Mouse (Mus musculus): Measurements from ENCODE around the gene Nfyc. TPM values are rescaled to one million over a fixed set of nuclear protein-coding genes. Genes with fewer than 3 reads are reported as not detected.

Nfyc gene
- polyA plus RNA-seq, 1 experiment, result 44.3 TPM

- Histone ChIP-seq H3ac (ENCODE audit: control insufficient read depth, insufficient read length) (no peak overlapping the region), H3K36me3 (ENCODE audit: control insufficient read depth, insufficient read depth) (no peaks in the 10 kb centered on the region), H3K4me3 (peak overlapping the region; percentile 17), H3K4me2 (ENCODE audit: low read depth) (peak overlapping the region; percentile 95), H3K79me2 (ENCODE audit: control insufficient read depth, insufficient read depth) (no peaks in the 10 kb centered on the region), H3K27me3 (ENCODE audit: control insufficient read depth, insufficient read depth, insufficient read length) (no peaks in the 10 kb centered on the region)
- TF ChIP-seq CEBPB (IDR thresholded peaks at IDR 0.05; ENCODE audit: insufficient read depth, poor library complexity, severe bottlenecking) (no peak), MAX (IDR thresholded peaks at IDR 0.05; ENCODE audit: low read depth) (no peak), MYOG (IDR thresholded peaks at IDR 0.05; ENCODE audit: control insufficient read depth in 1 of 3, insufficient read depth in 1 of 3, insufficient read length in 2 of 3, low read depth in 2 of 3) (no peak), USF1 (IDR thresholded peaks at IDR 0.05; ENCODE audit: low read depth) (no peak), REST (IDR thresholded peaks at IDR 0.05; ENCODE audit: insufficient read depth, insufficient read length) (no peak), TCF12 (IDR thresholded peaks at IDR 0.05; ENCODE audit: insufficient read depth, poor library complexity, severe bottlenecking) (no peak), E2F4 (IDR thresholded peaks at IDR 0.05; ENCODE audit: insufficient read depth) (no peak), MYOD1 (IDR thresholded peaks at IDR 0.05; ENCODE audit: control insufficient read depth in 1 of 3, insufficient read length in 2 of 3, low read depth in 2 of 3) (no peak), TCF3 (IDR thresholded peaks at IDR 0.05; ENCODE audit: insufficient read length, low read depth) (no peak)
Observed at GRCm38 (mm10) chr4:120730574-120730973, 100.8 kb downstream of the Nfyc start.

GRCm38 (mm10) chr4:120730146-120730545 is 101.2 kb downstream of the Nfyc start:
- H3ac ChIP-seq (ENCODE audit: control insufficient read depth, insufficient read length), result no peak overlapping the region
- no peaks in the 10 kb centered on the region for H3K36me3 ChIP-seq (ENCODE audit: control insufficient read depth, insufficient read depth)
- no peak for TF ChIP-seq TCF3 (IDR thresholded peaks at IDR 0.05; ENCODE audit: insufficient read length, low read depth)
- no peak for TF ChIP-seq CEBPB (IDR thresholded peaks at IDR 0.05; ENCODE audit: insufficient read depth, poor library complexity, severe bottlenecking)
- no peak for TF ChIP-seq REST (IDR thresholded peaks at IDR 0.05; ENCODE audit: insufficient read depth, insufficient read length)
- no peak for TF ChIP-seq MYOD1 (IDR thresholded peaks at IDR 0.05; ENCODE audit: control insufficient read depth in 1 of 3, insufficient read length in 2 of 3, low read depth in 2 of 3)
- TF ChIP-seq USF1 (IDR thresholded peaks at IDR 0.05; ENCODE audit: low read depth), result no peak
- no peak for TF ChIP-seq MAX (IDR thresholded peaks at IDR 0.05; ENCODE audit: low read depth)
- no peak for TF ChIP-seq SRF (IDR thresholded peaks at IDR 0.05; ENCODE audit: control insufficient read depth, insufficient read length, low read depth)
- no peak for TF ChIP-seq POLR2AphosphoS2 (IDR thresholded peaks at IDR 0.05; ENCODE audit: insufficient read length, low read depth)
- TF ChIP-seq MYOG (IDR thresholded peaks at IDR 0.05; ENCODE audit: control insufficient read depth in 1 of 3, insufficient read depth in 1 of 3, insufficient read length in 2 of 3, low read depth in 2 of 3), result no peak
- TF ChIP-seq POLR2A (IDR thresholded peaks at IDR 0.05; ENCODE audit: insufficient read length, low read depth), result no peak
- no peak for TF ChIP-seq TCF12 (IDR thresholded peaks at IDR 0.05; ENCODE audit: insufficient read depth, poor library complexity, severe bottlenecking)
- no peak for TF ChIP-seq E2F4 (IDR thresholded peaks at IDR 0.05; ENCODE audit: insufficient read depth)
- no peaks in the 10 kb centered on the region for H3K27me3 ChIP-seq (ENCODE audit: control insufficient read depth, insufficient read depth, insufficient read length)
- H3K4me2 ChIP-seq (ENCODE audit: low read depth), result no peak overlapping the region
- H3K4me3 ChIP-seq, result no peak overlapping the region
- no peaks in the 10 kb centered on the region for H3K79me2 ChIP-seq (ENCODE audit: control insufficient read depth, insufficient read depth)

GRCm38 (mm10) chr4:120729441-120729840 is 101.9 kb downstream of the Nfyc start:
- Histone ChIP-seq H3K79me2 (ENCODE audit: control insufficient read depth, insufficient read depth) (no peaks in the 10 kb centered on the region), H3K27me3 (ENCODE audit: control insufficient read depth, insufficient read depth, insufficient read length) (no peaks in the 10 kb centered on the region), H3K36me3 (ENCODE audit: control insufficient read depth, insufficient read depth) (no peaks in the 10 kb centered on the region), H3ac (ENCODE audit: control insufficient read depth, insufficient read length) (no peak overlapping the region), H3K4me3 (no peak overlapping the region), H3K4me2 (ENCODE audit: low read depth) (no peak overlapping the region)
- TF ChIP-seq E2F4 (IDR thresholded peaks at IDR 0.05; ENCODE audit: insufficient read depth), result no peak
- no peak for TF ChIP-seq POLR2AphosphoS2 (IDR thresholded peaks at IDR 0.05; ENCODE audit: insufficient read length, low read depth)
- TF ChIP-seq TCF12 (IDR thresholded peaks at IDR 0.05; ENCODE audit: insufficient read depth, poor library complexity, severe bottlenecking), result no peak
- TF ChIP-seq MAX (IDR thresholded peaks at IDR 0.05; ENCODE audit: low read depth), result no peak
- TF ChIP-seq CEBPB (IDR thresholded peaks at IDR 0.05; ENCODE audit: insufficient read depth, poor library complexity, severe bottlenecking), result no peak
- TF ChIP-seq USF1 (IDR thresholded peaks at IDR 0.05; ENCODE audit: low read depth), result no peak
- no peak for TF ChIP-seq REST (IDR thresholded peaks at IDR 0.05; ENCODE audit: insufficient read depth, insufficient read length)
- TF ChIP-seq MYOD1 (IDR thresholded peaks at IDR 0.05; ENCODE audit: control insufficient read depth in 1 of 3, insufficient read length in 2 of 3, low read depth in 2 of 3), result no peak
- no peak for TF ChIP-seq TCF3 (IDR thresholded peaks at IDR 0.05; ENCODE audit: insufficient read length, low read depth)

GRCm38 (mm10) chr4:120727842-120728241 is 103.5 kb downstream of the Nfyc start:
- Histone ChIP-seq H3K4me2 (ENCODE audit: low read depth) (no peak overlapping the region), H3K4me3 (no peak overlapping the region), H3ac (ENCODE audit: control insufficient read depth, insufficient read length) (no peak overlapping the region), H3K27me3 (ENCODE audit: control insufficient read depth, insufficient read depth, insufficient read length) (no peaks in the 10 kb centered on the region), H3K79me2 (ENCODE audit: control insufficient read depth, insufficient read depth) (no peaks in the 10 kb centered on the region), H3K36me3 (ENCODE audit: control insufficient read depth, insufficient read depth) (no peaks in the 10 kb centered on the region)
- TF ChIP-seq TCF3 (IDR thresholded peaks at IDR 0.05; ENCODE audit: insufficient read length, low read depth) (no peak), POLR2AphosphoS2 (IDR thresholded peaks at IDR 0.05; ENCODE audit: insufficient read length, low read depth) (no peak), MYOG (IDR thresholded peaks at IDR 0.05; ENCODE audit: control insufficient read depth in 1 of 3, insufficient read depth in 1 of 3, insufficient read length in 2 of 3, low read depth in 2 of 3) (no peak), REST (IDR thresholded peaks at IDR 0.05; ENCODE audit: insufficient read depth, insufficient read length) (no peak), SRF (IDR thresholded peaks at IDR 0.05; ENCODE audit: control insufficient read depth, insufficient read length, low read depth) (no peak), POLR2A (IDR thresholded peaks at IDR 0.05; ENCODE audit: insufficient read length, low read depth) (no peak), USF1 (IDR thresholded peaks at IDR 0.05; ENCODE audit: low read depth) (no peak), MYOD1 (IDR thresholded peaks at IDR 0.05; ENCODE audit: control insufficient read depth in 1 of 3, insufficient read length in 2 of 3, low read depth in 2 of 3) (no peak), MAX (IDR thresholded peaks at IDR 0.05; ENCODE audit: low read depth) (no peak), TCF12 (IDR thresholded peaks at IDR 0.05; ENCODE audit: insufficient read depth, poor library complexity, severe bottlenecking) (no peak), CEBPB (IDR thresholded peaks at IDR 0.05; ENCODE audit: insufficient read depth, poor library complexity, severe bottlenecking) (no peak), E2F4 (IDR thresholded peaks at IDR 0.05; ENCODE audit: insufficient read depth) (no peak)

Measured in myocyte (in vitro differentiated cells).